Mouse (Mus musculus): ENCODE data around the gene Rtl8c.
"Not testable (repeated sequence)": the region's sequence is repeated elsewhere in the genome, so short reads cannot be mapped to it uniquely, and the experiment has no call there.

Rtl8c gene

DNA sequence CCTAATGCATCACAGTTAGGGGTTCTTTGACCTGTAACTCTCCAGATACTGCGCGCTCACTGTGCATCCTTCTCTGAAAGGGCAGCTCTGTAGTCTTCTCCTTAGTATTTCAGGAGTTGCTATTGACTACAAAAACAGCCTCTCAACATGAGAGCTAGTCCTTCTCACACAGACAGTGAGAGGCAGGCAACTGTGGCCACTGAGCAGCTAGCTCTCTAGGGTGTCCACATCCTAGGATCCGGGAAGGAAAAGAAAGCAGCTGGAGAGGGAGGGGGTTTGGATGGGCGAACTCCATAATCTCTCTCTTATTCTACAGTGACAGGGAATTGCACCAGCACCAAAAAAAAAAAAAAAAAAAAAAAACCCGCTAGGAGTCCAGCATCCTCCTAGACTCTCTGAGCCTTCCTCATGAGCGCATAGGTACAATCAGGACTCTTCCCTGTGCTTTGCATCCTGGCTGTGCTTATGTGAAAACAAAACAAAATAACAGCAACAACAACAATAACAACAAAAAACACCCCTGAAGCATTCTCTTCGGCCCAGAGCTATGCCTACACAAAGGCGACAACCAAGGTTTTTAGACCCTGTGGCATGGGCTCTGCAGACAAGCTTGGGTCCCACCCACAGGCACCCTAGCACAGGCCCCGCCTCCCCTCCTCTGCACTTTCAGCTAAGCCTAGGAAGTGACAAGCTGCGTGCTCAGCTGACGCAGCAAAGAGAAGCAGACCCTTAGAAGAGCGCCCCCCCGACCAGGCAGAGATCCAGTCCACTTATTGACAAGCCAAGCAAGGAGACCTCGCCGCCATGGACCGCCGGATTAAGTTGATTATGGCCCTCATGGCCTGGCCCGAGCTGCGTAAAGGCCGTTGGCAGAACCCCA, at the start of gene Rtl8c:
Rtl8c (plus strand) TSS at position 791 of the 880 bp plus-strand sequence.
- peak; percentile 20 to 35 for DNase-seq

DNA sequence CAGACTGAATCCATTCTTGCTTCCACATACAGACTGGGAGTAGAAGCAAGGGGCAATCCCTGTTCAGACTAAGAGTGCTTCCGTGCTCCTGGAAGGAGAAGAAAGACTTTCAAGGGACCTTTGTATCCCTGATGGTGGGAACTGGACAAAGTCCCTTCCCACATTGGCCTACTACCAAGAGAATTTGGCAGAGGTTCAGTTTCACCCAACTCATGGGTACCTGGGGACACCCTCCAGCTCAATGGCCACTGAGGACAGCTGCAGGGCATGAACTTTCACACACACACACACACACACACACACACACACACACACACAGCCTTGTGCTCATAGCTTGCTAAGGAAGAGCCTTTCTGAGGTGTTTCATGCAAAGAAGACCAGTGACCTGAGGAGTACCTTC, 28.5 kb upstream of the Rtl8c start:
- peak; percentile 72 to 75 for DNase-seq

- peak; percentile 29 to 42 for DNase-seq
Observed at GRCm38 (mm10) chrX:53581407-53581806, 26.4 kb upstream of the Rtl8c start.

- not testable (repeated sequence) for DNase-seq
Observed at GRCm38 (mm10) chrX:53583404-53583803, 24.4 kb upstream of the Rtl8c start.

DNA sequence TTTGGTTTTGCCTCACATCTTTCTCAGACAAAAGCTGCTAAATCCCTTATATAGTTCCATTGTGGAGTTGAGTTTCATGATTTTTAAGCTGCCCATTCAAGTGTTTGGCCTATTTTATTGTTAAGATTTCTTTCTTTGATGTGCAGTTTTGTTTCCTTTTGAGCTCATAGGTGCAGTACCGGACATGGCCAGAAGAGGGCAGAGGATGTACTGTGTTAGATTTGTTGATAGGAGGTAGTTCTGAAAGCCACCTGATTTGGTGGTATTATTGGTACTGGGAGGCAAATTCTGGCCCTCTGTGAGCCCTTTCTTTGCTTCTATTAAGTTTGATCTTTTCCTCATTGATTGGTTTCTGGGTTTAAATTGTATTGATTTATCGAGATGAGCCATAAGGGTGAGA, 7.8 kb upstream of the Rtl8c start:
- peak; percentile 15 to 58 for DNase-seq

DNA sequence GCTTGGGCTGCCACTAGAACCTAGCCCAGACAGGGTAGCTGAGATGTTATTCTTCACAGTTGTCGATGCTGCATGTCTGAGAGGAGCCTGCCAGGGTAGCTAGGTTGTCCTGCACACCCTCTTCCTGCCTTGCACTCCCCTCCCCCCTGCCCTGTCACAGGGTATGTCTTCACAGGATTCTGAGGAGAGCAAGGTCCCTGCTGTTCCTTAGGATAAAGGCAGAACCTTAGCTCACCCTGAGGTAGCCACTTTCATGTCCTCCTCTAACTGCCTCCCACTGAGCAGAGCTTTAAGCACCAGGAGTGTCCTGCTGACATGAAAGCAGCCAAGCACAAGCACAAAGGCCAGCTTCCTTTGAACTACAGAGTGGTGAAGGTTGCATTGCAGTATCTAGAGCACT, 1.7 kb upstream of the Rtl8c start:
- DNase-seq: not testable (repeated sequence)

DNA sequence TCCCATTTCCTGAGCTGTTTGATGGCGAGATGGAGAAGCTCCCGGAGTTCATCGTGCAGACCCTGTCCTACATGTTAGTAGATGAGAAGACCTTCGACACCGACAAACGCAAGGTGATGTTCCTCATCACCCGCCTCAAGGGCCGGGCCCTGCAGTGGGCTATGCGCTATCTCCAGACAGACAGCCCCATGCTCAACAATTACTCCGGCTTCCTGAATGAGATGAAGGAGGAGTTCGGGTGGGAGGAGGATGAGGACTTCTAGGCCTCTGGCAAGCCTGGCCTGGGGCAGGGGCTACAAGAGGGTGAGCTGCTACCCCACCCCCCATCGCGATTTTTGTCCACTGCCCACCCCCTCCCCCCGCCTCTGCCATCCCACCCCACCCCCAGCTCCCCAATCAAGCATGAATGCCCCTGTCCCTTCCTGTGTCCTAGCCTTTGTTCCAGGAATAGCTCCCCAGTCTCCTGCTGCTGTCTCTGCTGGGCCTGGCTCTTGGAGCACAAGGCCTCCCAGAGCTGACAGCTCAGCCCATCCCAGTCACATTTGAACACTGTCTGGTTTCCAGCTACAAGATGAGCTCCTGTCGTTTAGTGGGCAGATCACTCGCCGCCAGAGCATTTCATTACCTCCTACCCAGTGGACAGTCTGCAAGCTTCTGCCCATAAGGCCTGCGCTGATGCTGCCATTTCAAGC, 436 bp downstream of the Rtl8c start:
- no peak for DNase-seq

DNA sequence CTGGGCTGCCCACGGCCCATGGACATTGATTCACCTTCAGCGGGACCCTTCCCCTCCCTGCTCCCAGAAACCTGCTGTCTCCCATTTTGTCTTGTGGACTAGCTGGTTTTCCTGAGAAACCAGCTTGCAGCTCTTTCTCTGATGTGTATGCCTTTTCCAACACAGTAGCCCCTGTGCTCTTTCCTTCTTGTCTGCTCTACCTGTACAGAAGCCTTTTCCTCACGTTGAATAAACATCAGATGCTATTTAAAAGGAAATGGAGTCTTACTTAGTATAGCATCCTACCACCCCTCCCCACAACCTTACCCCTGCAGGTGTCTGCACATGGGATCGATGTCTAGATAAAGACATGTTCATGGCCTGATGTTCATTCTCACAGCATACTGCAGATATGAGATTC, 1.0 kb downstream of the Rtl8c start, which contains the start of gene Gm14597:
Gm14597 (minus strand) TSS at position 101 of the 400 bp plus-strand sequence.
- not testable (repeated sequence) for DNase-seq

DNA sequence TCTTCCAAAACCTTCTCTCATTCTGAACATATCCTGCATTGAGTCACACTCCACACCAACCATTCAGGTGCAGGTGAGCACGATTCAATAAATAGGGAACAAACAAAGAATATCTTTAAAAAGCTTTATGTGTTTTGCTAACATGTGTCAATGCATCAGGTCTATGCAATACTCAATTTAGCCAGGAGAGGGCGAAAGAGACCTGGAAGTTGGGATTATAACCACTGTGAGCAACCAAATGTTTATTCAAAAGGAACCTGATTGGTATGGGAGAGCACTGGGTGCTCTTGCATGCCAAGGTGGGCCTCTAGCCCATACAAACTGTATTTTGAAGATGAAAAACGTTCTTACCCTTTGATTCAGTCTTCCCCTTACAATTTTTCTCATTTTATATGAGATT, 2.7 kb downstream of the Rtl8c start:
- DNase-seq: peak; percentile 44 to 62

DNA sequence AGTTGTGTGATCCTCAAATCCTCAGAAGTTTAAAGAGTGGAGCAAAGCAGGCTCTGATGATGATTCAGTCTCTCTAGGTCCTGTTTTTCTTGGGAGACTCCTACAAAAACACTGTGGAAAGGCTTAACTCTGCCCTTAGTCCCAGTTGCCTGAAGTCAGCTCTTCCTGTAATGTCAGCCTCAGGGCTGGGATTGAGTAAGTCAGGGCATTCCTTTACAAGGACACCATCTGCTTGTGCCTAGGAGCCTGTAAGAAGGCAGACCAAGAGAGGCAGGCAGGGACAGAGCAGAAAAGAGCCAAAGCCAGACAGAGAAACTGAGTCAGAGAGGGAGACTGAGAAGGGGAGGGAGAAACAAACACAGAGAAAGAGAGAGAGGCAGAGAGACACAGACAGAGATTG, 3.6 kb downstream of the Rtl8c start:
- not testable (repeated sequence) for DNase-seq

DNA sequence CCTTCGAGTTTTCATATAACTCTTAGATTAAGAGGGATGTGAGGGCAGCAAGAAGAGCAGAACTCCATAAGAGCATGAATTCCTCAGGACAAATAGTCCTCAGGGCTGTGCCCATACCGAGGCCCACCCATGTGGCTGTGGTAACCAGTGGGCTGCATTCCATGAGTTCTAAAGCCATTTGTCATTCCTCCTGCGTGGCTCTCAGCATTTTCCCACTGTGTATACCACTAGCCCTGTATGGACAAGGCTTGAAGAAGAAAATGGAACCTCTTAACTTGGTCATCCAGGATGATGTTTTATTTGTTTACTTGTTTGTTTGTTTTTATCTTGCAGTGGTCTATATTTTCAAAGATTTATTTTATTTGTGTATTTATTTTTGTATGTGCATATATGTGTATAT, 30.3 kb downstream of the Rtl8c start:
- DNase-seq: not testable (repeated sequence)

- not testable (repeated sequence) for DNase-seq
Observed at GRCm38 (mm10) chrX:53642604-53642979, 34.8 kb downstream of the Rtl8c start.

- peak; percentile 68 to 78 for DNase-seq
Observed at GRCm38 (mm10) chrX:53642980-53643961, 35.4 kb downstream of the Rtl8c start, which contains the start of gene Rtl8a. Rtl8a (minus strand) TSS chrX:53643682.

GRCm38 (mm10) chrX:53645885-53646284, 38.1 kb downstream of the Rtl8c start:
- DNase-seq: no peak

GRCm38 (mm10) chrX:53652917-53653316, 45.1 kb downstream of the Rtl8c start:
- DNase-seq: not testable (repeated sequence)
